Mouse (Mus musculus) urinary bladder, postnatal 36 days (tissue): ENCODE data around the gene 2210017I01Rik.

ENCODE experiments used
- DNase-seq, 2 experiments: peaks; one replicate each; pipeline ENCODE4 v3.0.0; 2022; ENCODE audit warnings: low spot score in 2 of 2, mixed read lengths in 1 of 2

The 2210017I01Rik gene

DNA sequence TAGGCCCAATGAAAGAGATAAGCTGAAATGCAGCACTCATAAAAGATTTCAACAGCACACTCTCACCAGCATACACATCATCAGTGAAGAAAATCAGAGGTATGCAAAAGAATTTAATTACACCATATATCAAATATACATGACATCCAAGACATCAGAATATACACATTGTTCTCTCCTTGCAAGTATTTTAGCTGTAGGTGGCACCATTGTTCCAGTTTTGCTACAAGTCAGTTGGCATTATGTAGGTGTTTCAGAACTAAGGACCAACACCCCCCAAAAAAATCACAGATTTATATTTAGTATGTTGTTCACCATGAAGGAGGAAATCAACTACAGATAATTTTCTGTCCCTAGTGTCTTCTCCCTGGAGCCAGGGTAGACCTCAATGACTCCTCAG lies 41.9 kb downstream of the 2210017I01Rik start:
- no peak for DNase-seq
